Mouse (Mus musculus): ENCODE measurements at regions not wholly inside any gene's neighbourhood (a gene's known extent, or its start where the extent isn't known, plus 50 kb on each side); places are given as distances from the start of the nearest gene placed in this dataset.

GRCm38 (mm10) chr4:125339056-125339455 lies 151.4 kb upstream of the Grik3 start:
- ChIA-PET POLR2A (no interaction called here), CTCF (no interaction called here)
- ATAC-seq (no peak), DNase-seq (ENCODE audit: low read depth, low spot score) (no peak)
- no peak for TF ChIP-seq CTCF (IDR thresholded peaks at IDR 0.05)
- in situ Hi-C loops (cut with MboI; ENCODE audit: low pct_unique_long_range_greater_than_20kb), result no loop called here
- peaks cover 9% of the 10 kb centered on the region for H3K27me3 ChIP-seq

- POLR2A ChIA-PET, result no interaction called here
- in situ Hi-C loops (cut with MboI; ENCODE audit: low pct_unique_long_range_greater_than_20kb), result no loop called here
- CTCF ChIA-PET, result no interaction called here
- peaks cover 9% of the 10 kb centered on the region for H3K27me3 ChIP-seq
- DNase-seq (ENCODE audit: low read depth, low spot score), result no peak
- no peak for ATAC-seq
- TF ChIP-seq CTCF (IDR thresholded peaks at IDR 0.05), result no peak
Observed at GRCm38 (mm10) chr4:125328806-125329205, 161.7 kb upstream of the Grik3 start.

- no peak for ATAC-seq
- CTCF ChIA-PET, result no interaction called here
Observed at GRCm38 (mm10) chr4:125324495-125324894, 166.0 kb upstream of the Grik3 start.

GRCm38 (mm10) chr4:125319343-125319742 lies 171.2 kb upstream of the Grik3 start:
- TF ChIP-seq CTCF (IDR thresholded peaks at IDR 0.05), result no peak
- ChIA-PET POLR2A (no interaction called here), CTCF (interaction anchor here (0.6 kb wide), 1 partner anchor 12 kb away, joined by 3 read pairs; no protein-coding TSS in a partner anchor)
- in situ Hi-C loops (cut with MboI; ENCODE audit: low pct_unique_long_range_greater_than_20kb), result no loop called here
- H3K27me3 ChIP-seq, result peaks cover 13% of the 10 kb centered on the region
- DNase-seq (ENCODE audit: low read depth, low spot score), result no peak
- no peak for ATAC-seq

More at GRCm38 (mm10) chr4:125324495-125324894, 166.0 kb upstream of the Grik3 start:
- in situ Hi-C loops (cut with MboI; ENCODE audit: low pct_unique_long_range_greater_than_20kb), result no loop called here
- POLR2A ChIA-PET, result no interaction called here
- TF ChIP-seq CTCF (IDR thresholded peaks at IDR 0.05), result no peak
- H3K27me3 ChIP-seq, result peaks cover 10% of the 10 kb centered on the region
- DNase-seq (ENCODE audit: low read depth, low spot score), result no peak

- POLR2A ChIA-PET, result no interaction called here
- peaks cover 13% of the 10 kb centered on the region for H3K27me3 ChIP-seq
- ATAC-seq, result no peak
- no peak for TF ChIP-seq CTCF (IDR thresholded peaks at IDR 0.05)
- CTCF ChIA-PET, result no interaction called here
- in situ Hi-C loops (cut with MboI; ENCODE audit: low pct_unique_long_range_greater_than_20kb), result no loop called here
- no peak for DNase-seq (ENCODE audit: low read depth, low spot score)
Observed at GRCm38 (mm10) chr4:125318293-125318692, 172.2 kb upstream of the Grik3 start.

- in situ Hi-C loops (cut with MboI; ENCODE audit: low pct_unique_long_range_greater_than_20kb), result no loop called here
- no peak for ATAC-seq
- DNase-seq (ENCODE audit: low read depth, low spot score), result no peak
- peaks cover 7% of the 10 kb centered on the region for H3K27me3 ChIP-seq
- ChIA-PET POLR2A (no interaction called here), CTCF (no interaction called here)
- no peak for TF ChIP-seq CTCF (IDR thresholded peaks at IDR 0.05)
Observed at GRCm38 (mm10) chr4:125316876-125317275, 173.6 kb upstream of the Grik3 start.

- DNase-seq (ENCODE audit: low read depth, low spot score), result no peak
- peaks cover 11% of the 10 kb centered on the region for H3K27me3 ChIP-seq
- CTCF ChIA-PET, result interaction anchor here (0.6 kb wide), 1 partner anchor 54 kb away, joined by 3 read pairs; no protein-coding TSS in a partner anchor
Observed at GRCm38 (mm10) chr4:125315818-125316217, 174.7 kb upstream of the Grik3 start.

GRCm38 (mm10) chr4:125313892-125314291 lies 176.6 kb upstream of the Grik3 start:
- peaks cover 15% of the 10 kb centered on the region for H3K27me3 ChIP-seq
- in situ Hi-C loops (cut with MboI; ENCODE audit: low pct_unique_long_range_greater_than_20kb), result no loop called here
- CTCF ChIA-PET, result no interaction called here

More at GRCm38 (mm10) chr4:125315818-125316217, 174.7 kb upstream of the Grik3 start:
- no peak for TF ChIP-seq CTCF (IDR thresholded peaks at IDR 0.05)
- POLR2A ChIA-PET, result no interaction called here
- no peak for ATAC-seq
- in situ Hi-C loops (cut with MboI; ENCODE audit: low pct_unique_long_range_greater_than_20kb), result no loop called here

GRCm38 (mm10) chr4:125313252-125313651 lies 177.2 kb upstream of the Grik3 start:
- ChIA-PET POLR2A (no interaction called here), CTCF (no interaction called here)
- DNase-seq (ENCODE audit: low read depth, low spot score) (no peak), ATAC-seq (no peak)
- TF ChIP-seq CTCF (IDR thresholded peaks at IDR 0.05), result no peak
- peaks cover 15% of the 10 kb centered on the region for H3K27me3 ChIP-seq
- in situ Hi-C loops (cut with MboI; ENCODE audit: low pct_unique_long_range_greater_than_20kb), result no loop called here

More at GRCm38 (mm10) chr4:125313892-125314291, 176.6 kb upstream of the Grik3 start:
- ATAC-seq (no peak), DNase-seq (ENCODE audit: low read depth, low spot score) (no peak)
- no peak for TF ChIP-seq CTCF (IDR thresholded peaks at IDR 0.05)
- POLR2A ChIA-PET, result no interaction called here

- ATAC-seq (no peak), DNase-seq (ENCODE audit: low read depth, low spot score) (no peak)
- no peak for TF ChIP-seq CTCF (IDR thresholded peaks at IDR 0.05)
- H3K27me3 ChIP-seq, result peaks cover 7% of the 10 kb centered on the region
- in situ Hi-C loops (cut with MboI; ENCODE audit: low pct_unique_long_range_greater_than_20kb), result no loop called here
- ChIA-PET POLR2A (no interaction called here), CTCF (no interaction called here)
Observed at GRCm38 (mm10) chr4:125308171-125308570, 180.5 kb upstream of the Zc3h12a start.

- no peak for DNase-seq (ENCODE audit: low read depth, low spot score)
- peaks cover 3% of the 10 kb centered on the region for H3K27me3 ChIP-seq
- TF ChIP-seq CTCF (IDR thresholded peaks at IDR 0.05), result no peak
- in situ Hi-C loops (cut with MboI; ENCODE audit: low pct_unique_long_range_greater_than_20kb), result no loop called here
- no peak for ATAC-seq
- ChIA-PET CTCF (no interaction called here), POLR2A (no interaction called here)
Observed at GRCm38 (mm10) chr4:125305766-125306165, 178.1 kb upstream of the Zc3h12a start.

- DNase-seq (ENCODE audit: low read depth, low spot score) (no peak), ATAC-seq (no peak)
- H3K27me3 ChIP-seq, result no peaks in the 10 kb centered on the region
- CTCF ChIA-PET, result no interaction called here
- in situ Hi-C loops (cut with MboI; ENCODE audit: low pct_unique_long_range_greater_than_20kb), result no loop called here
- TF ChIP-seq CTCF (IDR thresholded peaks at IDR 0.05), result no peak
- POLR2A ChIA-PET, result no interaction called here
Observed at GRCm38 (mm10) chr4:125302660-125303059, 175.0 kb upstream of the Zc3h12a start.

All from Patski (cell line).